Mouse (Mus musculus): ENCODE results near the gene Lypd8.

The Lypd8 gene

DNA sequence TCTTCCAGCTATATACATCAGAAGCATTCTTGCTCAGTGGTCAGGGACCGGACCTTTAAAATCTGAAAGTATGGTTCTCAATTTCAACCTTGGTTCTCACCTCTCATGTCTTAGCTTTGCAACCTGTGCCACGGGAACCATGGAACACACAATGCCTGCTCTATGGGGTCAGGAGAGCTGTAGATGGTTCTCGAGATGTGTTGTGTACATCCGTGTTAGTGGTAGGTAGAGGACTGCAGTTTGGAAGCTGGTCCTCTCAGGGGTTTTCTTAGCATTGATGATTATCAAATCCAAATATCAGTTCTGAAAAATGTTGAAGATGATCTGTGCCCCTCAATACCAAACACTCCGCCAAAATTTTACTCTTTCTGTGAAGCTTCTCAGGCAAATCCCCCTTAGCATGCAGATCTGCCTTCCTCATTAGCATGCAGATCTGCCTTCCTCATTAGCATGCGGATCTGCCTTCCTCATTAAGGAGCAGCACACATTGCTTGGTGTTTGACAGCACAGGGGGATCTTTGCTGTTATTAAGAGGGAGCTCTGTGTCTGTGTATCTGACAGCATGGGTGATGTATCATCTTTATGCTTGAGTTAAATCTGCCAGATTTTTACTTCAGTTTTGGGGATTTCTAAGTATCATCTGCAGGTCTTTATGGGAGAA is 21.3 kb downstream of the Lypd8 start:
- no peak for DNase-seq (ENCODE audit: low read depth)

DNA sequence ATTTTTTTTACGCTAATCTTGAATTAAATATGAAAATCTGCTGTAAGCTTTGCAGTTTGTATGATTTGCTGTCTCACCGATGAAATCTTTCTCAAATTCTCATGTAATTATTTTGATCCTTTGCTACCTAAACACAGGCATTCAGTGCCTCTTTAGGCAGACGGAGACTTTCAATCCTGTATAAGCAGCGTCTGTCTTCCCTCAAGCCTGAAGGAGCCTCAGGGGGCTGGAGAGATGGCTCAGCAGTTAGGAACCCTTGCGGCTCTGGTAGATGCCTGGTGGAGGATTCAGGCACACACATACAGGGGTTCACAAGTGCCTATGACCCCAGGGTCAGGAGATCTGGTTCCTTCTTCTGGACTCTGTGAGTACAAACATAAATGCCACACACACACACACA is 21.8 kb downstream of the Lypd8 start:
- DNase-seq (ENCODE audit: low read depth): no peak

DNA sequence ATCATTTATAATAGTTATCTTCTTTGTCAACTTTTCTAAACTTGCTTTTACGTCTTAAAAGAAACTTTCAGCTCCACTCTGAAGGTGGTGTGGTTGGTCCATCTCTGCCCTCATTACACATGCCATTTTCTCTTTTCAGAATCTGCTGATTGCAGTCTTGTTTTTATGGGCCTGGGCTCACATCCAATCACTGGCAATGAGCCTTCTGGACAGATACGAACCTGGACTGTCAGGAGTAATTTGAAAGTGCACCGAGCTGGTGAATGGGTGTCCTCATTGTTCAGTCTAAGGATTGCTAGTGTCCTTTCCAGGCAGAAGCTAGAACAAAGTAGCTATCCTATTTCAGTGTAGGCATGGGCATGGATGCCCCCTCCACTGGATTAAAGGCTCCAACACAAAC is 29.2 kb downstream of the Lypd8 start:
- DNase-seq (ENCODE audit: low read depth): no peak

DNA sequence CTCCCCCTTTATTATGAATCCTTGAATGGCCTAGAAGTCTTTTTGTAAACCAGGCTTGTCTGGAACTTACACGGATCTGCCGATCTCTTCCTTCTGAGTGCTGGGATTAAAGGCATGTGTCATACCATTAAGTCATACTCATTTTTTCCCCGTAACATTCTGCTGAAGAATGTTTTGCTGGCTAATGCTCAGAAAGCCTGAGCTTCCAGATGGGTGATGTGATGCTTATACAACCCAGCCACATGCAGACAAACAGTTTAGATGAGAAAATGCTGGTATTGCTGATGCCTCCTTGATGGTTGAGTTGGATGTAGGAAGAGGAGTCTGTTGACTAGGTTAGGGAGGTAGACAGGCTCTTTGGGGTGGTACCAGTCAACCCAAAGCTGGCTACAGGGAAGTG is 39.5 kb downstream of the Lypd8 start:
- DNase-seq (ENCODE audit: low read depth): no peak

DNA sequence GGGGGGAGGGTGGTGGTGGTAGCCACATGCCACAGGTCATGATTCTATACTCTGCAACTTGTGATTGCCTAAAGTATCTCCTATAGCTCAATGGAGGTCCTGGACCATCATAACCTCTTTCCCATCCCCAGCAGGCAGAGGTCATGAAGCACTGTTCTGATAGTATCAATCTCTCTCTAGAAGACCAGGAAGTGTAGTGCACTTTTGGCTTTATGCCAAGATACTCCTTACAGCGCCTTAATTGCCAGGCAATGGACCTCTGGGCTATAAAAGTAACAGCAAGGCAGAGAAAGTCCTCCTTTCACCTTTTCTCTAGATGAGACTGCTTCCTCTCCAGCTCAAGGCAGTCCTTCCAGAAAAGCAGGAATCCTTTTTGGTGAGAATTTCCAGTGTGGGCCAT is 42.0 kb downstream of the Lypd8 start, which contains the start of gene 1810065E05Rik:
TSS of gene 1810065E05Rik (plus strand) at position 297 of the 400 bp plus-strand sequence.
- no peak for DNase-seq (ENCODE audit: low read depth)

DNA sequence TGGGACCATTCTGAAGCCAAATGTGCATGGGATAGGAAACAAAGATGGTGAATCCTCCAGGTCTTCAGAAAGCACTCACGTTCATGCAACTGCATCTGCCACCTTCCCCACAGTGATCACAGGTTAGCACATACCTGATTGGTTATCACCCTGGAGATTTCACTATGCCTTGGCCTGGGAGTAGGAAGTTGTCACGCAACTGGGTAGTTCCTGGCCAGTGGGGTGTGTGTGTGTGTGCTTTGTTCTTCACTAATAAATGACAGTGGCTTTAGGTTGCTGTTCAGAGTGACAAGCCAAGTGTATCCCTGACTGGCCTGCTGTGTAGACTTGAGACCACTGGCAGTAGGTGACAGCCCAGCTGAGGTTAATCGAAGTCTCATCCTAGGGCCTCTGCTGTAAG is 53.4 kb downstream of the Lypd8 start, which contains the start of gene Gm12253:
TSS of gene Gm12253 (plus strand) at position 301 of the 400 bp plus-strand sequence.
- no peak for DNase-seq (ENCODE audit: low read depth)

DNA sequence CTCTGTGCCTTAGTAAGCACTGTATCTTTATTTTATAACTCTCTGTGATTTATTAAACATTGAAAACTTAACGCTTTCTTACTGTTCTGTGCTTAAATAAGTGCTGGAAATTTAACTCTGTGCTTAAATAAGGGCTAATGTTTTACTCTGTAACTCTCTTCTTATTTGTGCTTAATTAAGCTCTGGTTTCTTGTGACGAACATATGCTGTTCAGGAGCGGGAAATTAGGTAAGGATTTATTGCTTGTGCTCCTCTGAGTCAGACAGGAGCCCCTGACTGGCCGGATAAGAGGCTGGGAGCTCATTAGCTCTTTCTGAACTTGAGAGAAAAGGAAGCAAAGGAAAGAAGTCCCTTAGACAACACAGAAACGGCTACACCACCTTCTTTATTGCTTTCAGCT is 59.0 kb downstream of the Lypd8 start:
- no peak for DNase-seq (ENCODE audit: low read depth)
